Mouse (Mus musculus): ENCODE measurements around the gene Mybpc2. TPM values are rescaled to one million over a fixed set of nuclear protein-coding genes. Genes with fewer than 3 reads are reported as not detected.

Mybpc2 gene
- polyA plus RNA-seq, 1 experiment from 2014 or later = 0.08 TPM

DNA sequence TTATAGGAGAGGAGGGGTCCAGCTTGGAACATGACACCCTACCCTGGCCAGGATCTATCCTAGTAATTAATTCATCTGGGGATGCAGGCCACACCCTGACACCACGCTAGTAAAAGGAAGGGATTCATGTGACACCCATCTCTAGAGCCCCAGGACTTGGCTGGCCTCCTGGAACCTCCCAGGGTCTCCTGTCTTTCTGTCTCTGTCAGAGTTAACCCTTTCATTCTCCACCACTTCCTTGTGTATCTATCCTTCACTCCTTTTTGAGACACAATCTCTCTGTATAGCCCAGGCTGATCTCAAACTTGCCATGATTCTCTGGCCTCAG, 51.9 kb downstream of the Mybpc2 start:
- H3K27me3 ChIP-seq = peaks cover 21% of the 10 kb centered on the region
- POLR2A ChIA-PET = no interaction called here
- in situ Hi-C loops (cut with MboI; ENCODE audit: low pct_unique_long_range_greater_than_20kb) = no loop called here
- ATAC-seq = no peak
- no peak for TF ChIP-seq CTCF (IDR thresholded peaks at IDR 0.05)
- no peak for DNase-seq (ENCODE audit: low read depth, low spot score)
- CTCF ChIA-PET = no interaction called here

DNA sequence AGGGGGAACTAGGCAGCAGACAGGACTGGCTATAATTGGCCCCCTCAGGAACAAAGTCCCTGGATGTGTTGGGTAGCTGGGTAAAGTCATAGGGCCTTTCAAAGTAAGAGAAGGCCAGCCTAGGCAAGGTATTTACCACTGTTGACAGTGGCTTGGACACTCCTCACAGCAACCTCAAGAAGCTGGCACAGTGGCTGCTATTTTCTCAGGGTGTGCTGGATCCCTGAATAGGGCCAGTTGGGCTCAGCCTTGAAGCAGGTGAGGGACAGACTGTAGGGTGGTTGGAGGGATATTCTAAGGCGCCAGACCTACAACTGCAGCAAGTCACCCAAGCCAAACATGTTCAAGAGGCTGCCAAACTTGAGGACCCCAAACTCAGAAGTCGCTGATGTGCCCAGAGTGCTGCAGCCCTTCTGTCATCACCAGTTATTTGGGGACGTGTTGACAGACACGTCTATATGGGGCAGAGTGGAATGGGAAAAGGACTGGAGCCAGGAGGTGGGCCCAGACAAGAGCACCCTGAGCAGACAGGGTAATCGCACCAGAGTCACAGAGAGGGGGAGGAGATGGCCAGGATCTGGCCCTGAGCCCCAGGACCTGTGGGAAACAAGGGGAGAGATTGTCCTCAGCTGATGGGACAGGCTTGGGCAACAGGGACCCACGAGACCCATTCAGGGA, 52.4 kb downstream of the Mybpc2 start:
- TF ChIP-seq CTCF (IDR thresholded peaks at IDR 0.05) = no peak

DNA sequence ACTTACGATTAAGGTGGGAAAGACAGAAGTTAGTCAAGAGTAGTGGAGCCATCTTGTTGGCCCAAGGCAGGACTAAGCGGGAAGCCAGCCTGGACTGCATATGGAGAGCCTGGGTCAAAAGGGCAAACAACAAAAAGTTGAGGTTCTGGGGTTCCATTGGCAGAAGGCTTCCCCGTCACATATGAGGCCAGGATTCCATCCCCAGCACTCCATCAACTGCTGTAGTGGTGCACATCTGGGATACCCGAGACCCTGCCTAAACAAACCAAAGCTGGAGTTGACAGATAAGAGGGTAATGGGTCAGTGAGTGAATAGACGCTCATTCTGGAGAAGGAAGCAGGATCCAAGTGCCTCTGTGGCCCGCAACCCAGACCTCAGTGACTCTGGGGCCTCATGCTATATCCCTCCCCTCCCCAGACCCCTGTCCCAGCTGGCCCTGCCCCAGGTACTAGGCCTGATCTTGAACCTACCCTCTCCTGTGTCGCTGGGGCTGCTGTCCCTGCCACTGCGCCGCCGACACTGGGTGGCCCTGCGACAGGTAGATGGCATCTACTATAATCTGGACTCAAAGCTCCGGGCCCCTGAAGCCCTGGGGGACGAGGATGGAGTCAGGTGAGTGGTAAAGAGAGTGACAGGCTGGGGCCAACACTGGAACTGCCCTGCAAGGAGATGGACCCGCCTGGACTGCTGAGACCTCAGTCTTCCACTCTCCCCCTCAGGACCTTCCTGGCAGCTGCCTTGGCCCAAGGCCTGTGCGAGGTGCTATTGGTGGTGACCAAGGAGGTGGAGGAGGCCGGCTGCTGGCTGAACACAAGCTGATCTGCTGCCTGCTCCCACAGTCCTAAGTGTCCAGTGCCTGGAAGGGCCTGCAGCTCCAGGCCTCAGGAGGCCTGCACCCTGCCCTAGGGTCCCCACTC, 53.5 kb downstream of the Mybpc2 start:
- in situ Hi-C loops (cut with MboI; ENCODE audit: low pct_unique_long_range_greater_than_20kb) = no loop called here
- CTCF ChIA-PET = no interaction called here
- DNase-seq (ENCODE audit: low read depth, low spot score) (no peak), ATAC-seq (no peak)
- H3K27me3 ChIP-seq = peaks cover 11% of the 10 kb centered on the region
- no peak for TF ChIP-seq CTCF (IDR thresholded peaks at IDR 0.05)
- POLR2A ChIA-PET = no interaction called here

More for the DNA sequence above, 52.4 kb downstream of the Mybpc2 start:
- CTCF ChIA-PET = no interaction called here
- peaks cover 17% of the 10 kb centered on the region for H3K27me3 ChIP-seq
- DNase-seq (ENCODE audit: low read depth, low spot score) (no peak), ATAC-seq (no peak)
- in situ Hi-C loops (cut with MboI; ENCODE audit: low pct_unique_long_range_greater_than_20kb) = no loop called here
- POLR2A ChIA-PET = no interaction called here

DNA sequence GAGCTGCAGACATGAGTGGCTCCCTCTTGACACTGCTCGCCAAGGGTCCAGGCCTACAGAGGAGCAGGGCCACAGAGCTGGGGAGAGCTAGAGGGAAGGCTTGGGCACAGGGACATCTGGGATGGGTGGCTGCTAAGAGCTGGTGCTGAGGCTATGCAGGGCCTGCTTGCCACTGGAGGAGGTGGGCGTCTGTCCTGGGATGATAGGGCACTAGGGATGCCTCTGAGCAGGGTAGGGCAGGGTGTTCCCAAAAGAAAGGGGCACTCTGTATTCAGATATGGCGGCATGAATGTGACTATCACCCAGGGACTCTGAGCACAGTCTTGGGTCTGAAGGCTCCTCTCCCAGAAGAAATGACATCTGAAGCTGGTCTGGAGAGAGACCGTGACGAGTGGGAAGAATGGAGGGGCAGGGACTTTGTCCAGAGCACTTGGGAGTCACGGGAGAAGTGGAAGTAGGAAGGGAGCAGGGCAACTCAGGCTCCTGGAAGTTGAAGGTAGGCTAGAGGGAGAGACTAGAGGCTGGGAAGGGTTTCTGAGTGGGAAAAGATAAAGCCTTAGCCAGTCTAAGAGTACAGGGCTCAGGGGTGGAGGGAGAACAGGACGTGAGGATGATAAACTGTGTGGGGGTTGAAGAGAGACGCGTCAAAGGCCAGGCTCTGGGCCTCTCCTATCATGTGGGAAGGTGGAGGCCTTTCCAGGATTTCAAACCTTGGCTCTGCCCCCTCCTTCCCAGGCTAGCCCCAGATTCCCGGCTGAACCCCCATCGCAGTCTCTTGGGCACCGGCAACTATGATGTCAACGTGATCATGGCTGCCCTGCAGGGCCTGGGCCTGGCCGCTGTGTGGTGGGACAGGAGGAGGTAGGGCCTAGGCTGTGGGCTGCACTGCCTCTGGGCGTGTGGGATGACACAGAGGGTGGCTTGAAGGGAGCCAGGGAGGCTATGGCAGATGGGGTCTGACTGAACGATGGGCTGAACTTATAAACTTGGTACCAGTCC, 54.5 kb downstream of the Mybpc2 start:
- no peak for ATAC-seq
- H3K27me3 ChIP-seq = peaks cover 4% of the 10 kb centered on the region
- CTCF ChIA-PET = interaction anchor here (2.4 kb wide), 1 partner anchor 16 kb away, joined by 9 read pairs; no protein-coding TSS in a partner anchor
- no peak for DNase-seq (ENCODE audit: low read depth, low spot score)
- no peak for TF ChIP-seq CTCF (IDR thresholded peaks at IDR 0.05)
- in situ Hi-C loops (cut with MboI; ENCODE audit: low pct_unique_long_range_greater_than_20kb) = loop anchor here (5.0 kb wide), 2 partner anchors 88 to 213 kb away; partner anchors contain the start of genes Acp4 and Syt3
- POLR2A ChIA-PET = no interaction called here

DNA sequence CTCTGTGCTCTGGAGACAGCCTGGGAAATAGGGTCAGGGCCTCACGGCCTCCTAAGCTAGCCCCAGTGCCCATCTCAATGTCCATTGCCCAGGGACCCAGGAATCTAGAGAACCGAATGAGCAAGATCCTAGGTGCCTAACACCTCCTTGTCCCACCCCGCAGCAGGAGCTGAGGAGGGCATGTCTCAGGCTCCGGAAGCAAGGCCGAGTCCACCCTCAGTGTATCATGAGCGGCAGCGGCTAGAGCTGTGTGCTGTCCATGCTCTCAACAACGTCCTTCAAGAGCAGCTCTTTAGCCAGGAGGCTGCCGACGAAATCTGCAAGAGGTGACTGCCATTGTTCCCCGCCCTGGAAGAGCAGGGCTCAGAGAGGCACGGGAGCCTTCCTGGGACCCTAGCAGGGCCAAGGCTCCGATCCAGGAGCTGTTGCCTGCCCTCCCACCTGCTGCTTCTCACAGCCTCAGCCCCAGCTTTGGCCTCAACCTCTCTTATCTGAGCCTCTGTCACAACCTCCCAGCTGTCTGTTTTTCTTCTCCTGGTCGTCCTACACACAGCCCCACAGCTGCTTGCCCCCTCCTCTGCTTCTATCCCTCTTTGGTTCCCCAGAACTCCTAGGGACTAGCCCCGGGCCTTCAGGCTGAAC, 55.7 kb downstream of the Mybpc2 start:
- no peak for TF ChIP-seq CTCF (IDR thresholded peaks at IDR 0.05)
- ATAC-seq (no peak), DNase-seq (ENCODE audit: low read depth, low spot score) (no peak)
- POLR2A ChIA-PET = no interaction called here
- in situ Hi-C loops (cut with MboI; ENCODE audit: low pct_unique_long_range_greater_than_20kb) = loop anchor here (5.0 kb wide), 2 partner anchors 86 to 211 kb away; partner anchors contain the start of genes Acp4 and Syt3
- CTCF ChIA-PET = interaction anchor here (2.4 kb wide), 1 partner anchor 17 kb away, joined by 9 read pairs; no protein-coding TSS in a partner anchor
- peaks cover 5% of the 10 kb centered on the region for H3K27me3 ChIP-seq

DNA sequence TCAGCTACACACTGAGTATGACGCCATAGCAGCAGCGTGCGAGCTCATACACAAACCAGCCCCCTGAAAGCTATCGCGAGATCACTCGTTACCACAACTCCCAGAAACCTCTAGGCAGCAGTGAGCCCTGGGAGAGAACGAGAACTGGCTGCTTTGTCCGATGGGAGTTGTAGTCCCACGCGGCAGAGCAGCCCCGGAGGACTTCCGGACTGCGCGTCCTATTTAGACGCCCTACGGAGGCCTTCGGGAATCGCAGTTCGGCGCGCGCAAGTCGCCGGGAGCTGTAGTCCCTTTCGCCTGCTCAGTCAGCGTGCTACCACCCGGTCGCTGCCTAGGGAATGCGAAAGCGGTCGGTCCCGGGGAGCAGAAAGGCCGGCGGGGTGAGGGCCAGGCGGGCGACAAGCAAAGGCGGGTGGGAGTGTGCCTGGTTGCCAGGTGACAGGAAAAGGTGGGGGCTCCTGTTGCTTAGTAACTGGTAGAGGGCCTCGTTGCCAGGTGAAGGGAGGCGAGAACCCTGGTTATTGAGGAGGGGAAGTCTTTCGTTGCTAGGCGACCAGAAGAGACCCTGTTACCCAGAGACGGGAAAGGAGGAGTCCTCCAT, 56.5 kb downstream of the Mybpc2 start, which contains the start of gene Josd2:
Gene Josd2 (plus strand): TSS at position 170 of the 601 bp plus-strand sequence.
- in situ Hi-C loops (cut with MboI; ENCODE audit: low pct_unique_long_range_greater_than_20kb) = loop anchor here (5.0 kb wide), 2 partner anchors 86 to 211 kb away; partner anchors contain the start of genes Acp4 and Syt3
- TF ChIP-seq CTCF (IDR thresholded peaks at IDR 0.05) = no peak
- peak; percentile 95 for ATAC-seq
- CTCF ChIA-PET = interaction anchor here (1.0 to 2.4 kb wide), 2 partner anchors 18 kb away, joined by 3 to 9 read pairs; no protein-coding TSS in a partner anchor
- POLR2A ChIA-PET = no interaction called here
- H3K27me3 ChIP-seq = peaks cover 14% of the 10 kb centered on the region
- DNase-seq (ENCODE audit: low read depth, low spot score) = peak; percentile 96

DNA sequence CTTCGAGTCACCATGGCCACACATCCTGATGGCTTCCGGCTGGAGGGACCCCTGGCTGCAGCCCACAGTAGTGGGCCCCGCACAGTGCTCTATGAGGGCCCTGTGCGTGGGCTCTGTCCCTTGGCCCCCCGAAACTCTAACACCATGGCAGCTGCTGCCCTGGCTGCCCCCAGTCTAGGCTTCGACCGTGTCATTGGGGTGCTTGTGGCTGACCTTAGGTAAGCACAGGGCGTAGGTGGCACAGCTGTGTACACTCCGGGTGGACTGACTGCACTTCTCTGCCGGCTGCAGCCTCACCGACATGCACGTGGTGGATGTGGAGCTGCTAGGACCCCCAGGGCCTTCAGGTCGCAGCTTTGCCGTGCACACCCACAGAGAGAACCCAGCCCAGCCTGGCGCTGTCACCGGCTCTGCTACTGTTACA, 57.6 kb downstream of the Mybpc2 start:
- DNase-seq (ENCODE audit: low read depth, low spot score) (no peak), ATAC-seq (no peak)
- ChIA-PET POLR2A (no interaction called here), CTCF (interaction anchor here (1.0 kb wide), 1 partner anchor 17 kb away, joined by 3 read pairs; no protein-coding TSS in a partner anchor)
- in situ Hi-C loops (cut with MboI; ENCODE audit: low pct_unique_long_range_greater_than_20kb) = loop anchor here (5.0 kb wide), 2 partner anchors 85 to 210 kb away; partner anchors contain the start of genes Acp4 and Syt3
- no peak for TF ChIP-seq CTCF (IDR thresholded peaks at IDR 0.05)
- peaks cover 23% of the 10 kb centered on the region for H3K27me3 ChIP-seq

DNA sequence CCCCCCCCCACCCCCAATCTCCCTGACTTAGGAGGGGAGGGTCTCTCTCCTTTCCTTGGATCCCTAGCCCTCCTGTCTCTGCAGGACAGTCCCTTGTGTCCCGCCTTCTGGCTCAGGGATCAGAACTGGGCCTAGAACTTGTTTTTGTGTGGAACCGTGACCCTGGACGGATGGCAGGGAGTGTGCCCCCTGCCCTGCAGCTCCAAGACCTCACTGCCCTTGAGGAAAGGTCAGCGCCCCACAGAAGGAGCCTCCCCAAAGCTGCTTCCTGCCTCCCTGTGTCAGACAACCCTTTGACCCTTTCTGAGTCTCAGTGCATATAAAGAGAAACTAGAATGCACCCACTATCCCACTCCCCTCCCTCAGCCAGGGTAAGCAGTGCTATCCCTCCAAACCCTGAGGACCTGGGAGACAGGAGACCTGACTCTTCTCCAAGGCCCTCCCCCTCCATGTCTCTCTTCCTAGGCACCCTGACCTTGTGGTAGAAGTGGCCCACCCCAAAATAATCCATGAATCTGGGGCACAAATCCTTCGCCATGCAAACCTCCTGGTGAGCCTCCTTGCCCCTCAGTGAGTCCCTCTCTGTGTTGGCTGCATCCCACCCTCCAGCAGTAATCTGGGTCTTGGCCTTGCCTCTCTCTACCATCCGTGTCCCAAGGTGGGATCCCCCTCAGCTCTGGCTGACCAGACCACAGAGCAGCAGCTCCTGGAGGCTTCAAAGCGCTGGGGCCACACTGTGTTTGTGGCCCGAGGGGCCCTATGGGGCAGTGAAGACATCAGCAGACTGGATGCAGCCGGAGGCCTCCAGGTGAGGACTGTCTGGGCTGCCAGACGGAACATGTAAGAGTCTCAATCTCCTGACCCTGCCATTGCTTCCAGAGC, 58.2 kb downstream of the Mybpc2 start:
- ATAC-seq = no peak
- TF ChIP-seq CTCF (IDR thresholded peaks at IDR 0.05) = no peak
- in situ Hi-C loops (cut with MboI; ENCODE audit: low pct_unique_long_range_greater_than_20kb) = loop anchor here (5.0 kb wide), 2 partner anchors 84 to 209 kb away; partner anchors contain the start of genes Acp4 and Syt3
- CTCF ChIA-PET = interaction anchor here (1.0 kb wide), 1 partner anchor 16 kb away, joined by 3 read pairs; no protein-coding TSS in a partner anchor
- peaks cover 29% of the 10 kb centered on the region for H3K27me3 ChIP-seq
- DNase-seq (ENCODE audit: low read depth, low spot score) = no peak
- POLR2A ChIA-PET = no interaction called here

Measured in Patski (cell line).